In genomic region chr9:41479854-41480749, GRCm38 (mm10) we compare ENCODE assay signal across 14 mouse cellular contexts.
DNase-seq lines count a peak whose midpoint lies in the region; ATAC-seq and TF ChIP-seq lines count a peak whose summit lies in the region.
"Had no signal": no experiment of that assay in that cellular context is flagged by ENCODE, and none has a peak within 500 bp of the region (broad histone marks: within the 10 kb centered on the region; RNA-seq: fewer than 3 reads in every experiment).

No protein-coding gene starts in this region.

- peak; percentile 38 to 63 for DNase-seq in heart, adult 2 months
- peak; percentile 67 for DNase-seq in urinary bladder, postnatal 14 days (ENCODE audit: low spot score)
- no peak for DNase-seq in urinary bladder, postnatal 10 days (ENCODE audit: low spot score)
- DNase-seq in fibroblast of lung, adult 2 months (ENCODE audit: low read depth), result peak; percentile 97
- peak; percentile 23 for DNase-seq in stomach, postnatal 0 days (ENCODE audit: low spot score)
- DNase-seq in thymus, postnatal 4 days, result no peak
- no peak for DNase-seq in layer of hippocampus, adult 18-20 months (ENCODE audit: low spot score in 2 of 2)
- DNase-seq: cerebellum, adult 9-11 months had no signal

- 0 out of 2 replicates have a peak, but pooled peaks have one; percentile 8 for TF ChIP-seq EP300 in heart, adult 2 months (IDR thresholded peaks at IDR 0.05; ENCODE audit: insufficient read depth, low read depth, low read length)
- no peak for TF ChIP-seq EP300 in stomach, postnatal 0 days (optimal IDR thresholded peaks at IDR 0.05)

- H3K9ac ChIP-seq in heart, adult 2 months (ENCODE audit: low read depth, low read length), result no peak overlapping the region
- no peak overlapping the region for H3K9ac ChIP-seq in heart, embryonic 11.5 days (ENCODE audit: low read depth, low read length)
- no peak overlapping the region for H3K9ac ChIP-seq in stomach, postnatal 0 days (ENCODE audit: low read length)
- H3K9ac ChIP-seq: hindbrain, embryonic 14.5 days; neural tube, embryonic 13.5 days; stomach, embryonic 15.5 days had no signal

- no peaks in the 10 kb centered on the region for H3K9me3 ChIP-seq in heart, embryonic 11.5 days (replicated peaks; ENCODE audit: control insufficient read depth, low read length)
- H3K9me3 ChIP-seq in stomach, postnatal 0 days (ENCODE audit: control insufficient read depth, low read length), result no peaks in the 10 kb centered on the region
- H3K9me3 ChIP-seq: megakaryocyte, embryonic 14.5 days; neural tube, embryonic 13.5 days; stomach, embryonic 15.5 days had no signal

- no peak overlapping the region for H3K4me2 ChIP-seq in heart, embryonic 11.5 days
- no peak overlapping the region for H3K4me2 ChIP-seq in stomach, postnatal 0 days (replicated peaks; ENCODE audit: low read depth)
- H3K4me2 ChIP-seq: hindbrain, embryonic 14.5 days; neural tube, embryonic 13.5 days; stomach, embryonic 15.5 days had no signal

- H3K27ac ChIP-seq in heart, adult 2 months, result peak overlapping the region; percentile 26
- H3K27ac ChIP-seq in heart, embryonic 11.5 days (ENCODE audit: low read depth, low read length), result no peak overlapping the region
- no peak overlapping the region for H3K27ac ChIP-seq in stomach, postnatal 0 days (replicated peaks)
- H3K27ac ChIP-seq: hindbrain, embryonic 14.5 days; layer of hippocampus, adult 2 months; neural tube, embryonic 13.5 days; stomach, embryonic 15.5 days had no signal

- intact Hi-C loops in heart, adult 2 months (cut with DNase I), result no loop called here

- H3K27me3 ChIP-seq in heart, adult 2 months (ENCODE audit: control insufficient read depth, insufficient read depth, low read length), result no peaks in the 10 kb centered on the region
- no peaks in the 10 kb centered on the region for H3K27me3 ChIP-seq in heart, embryonic 11.5 days (ENCODE audit: control insufficient read depth, insufficient read depth, low read length)
- H3K27me3 ChIP-seq in stomach, postnatal 0 days (ENCODE audit: control insufficient read depth, insufficient read depth, low read length), result no peaks in the 10 kb centered on the region
- H3K27me3 ChIP-seq: neural tube, embryonic 13.5 days; stomach, embryonic 15.5 days had no signal

- ATAC-seq in heart, embryonic 11.5 days (replicated peaks; ENCODE audit: insufficient number of reproducible peaks, low FRiP score, low TSS enrichment), result no peak
- peak; percentile 47; the same call in 1 of the 2 replicates for ATAC-seq in stomach, postnatal 0 days (ENCODE audit: low FRiP score, low TSS enrichment)

- peaks cover 6% of the 10 kb centered on the region; the same call in 1 of the 2 replicates for H3K36me3 ChIP-seq in heart, adult 2 months (ENCODE audit: control insufficient read depth, insufficient read depth, low read length)
- no peaks in the 10 kb centered on the region for H3K36me3 ChIP-seq in heart, embryonic 11.5 days (ENCODE audit: control insufficient read depth, insufficient read depth, low read length)
- H3K36me3 ChIP-seq in stomach, postnatal 0 days (ENCODE audit: control insufficient read depth, insufficient read depth, low read length), result no peaks in the 10 kb centered on the region
- H3K36me3 ChIP-seq: stomach, embryonic 15.5 days had no signal

- peaks cover 7% of the 10 kb centered on the region for H3K4me1 ChIP-seq in heart, adult 2 months (ENCODE audit: control insufficient read depth, insufficient read depth, low read length)
- H3K4me1 ChIP-seq in heart, embryonic 11.5 days (ENCODE audit: control insufficient read depth, insufficient read depth, low read length), result no peaks in the 10 kb centered on the region
- H3K4me1 ChIP-seq in stomach, postnatal 0 days (replicated peaks; ENCODE audit: control insufficient read depth, insufficient read depth), result 0 out of 2 replicates have a peak, but pooled peaks cover under 1% of the 10 kb centered on the region
- H3K4me1 ChIP-seq: megakaryocyte, embryonic 14.5 days; stomach, embryonic 15.5 days had no signal

- no peak for TF ChIP-seq CTCF in heart, adult 2 months (IDR thresholded peaks at IDR 0.05)
- no peak for TF ChIP-seq CTCF in stomach, postnatal 0 days (IDR thresholded peaks at IDR 0.05; ENCODE audit: low read depth)

- no peak for TF ChIP-seq POLR2A in heart, adult 2 months (IDR thresholded peaks at IDR 0.05; ENCODE audit: insufficient read depth, low read depth, low read length)

- 64% methylated on average over 13 of the region's 13 CpGs for WGBS in heart, adult 2 months
- WGBS in heart, embryonic 11.5 days (ENCODE audit: insufficient replicate concordance), result 81% methylated on average over 13 of the region's 13 CpGs
- WGBS in stomach, postnatal 0 days, result 64% methylated on average over 13 of the region's 13 CpGs

- H3K79me2 ChIP-seq in heart, adult 2 months (replicated peaks; ENCODE audit: control insufficient read depth, insufficient read depth, low read length), result no peaks in the 10 kb centered on the region; the same call in 1 of the 2 replicates

- no peak overlapping the region for H3K4me3 ChIP-seq in heart, adult 2 months
- H3K4me3 ChIP-seq in heart, embryonic 11.5 days (ENCODE audit: low read depth, low read length), result no peak overlapping the region
- no peak overlapping the region for H3K4me3 ChIP-seq in stomach, postnatal 0 days (ENCODE audit: low read depth, low read length)
- H3K4me3 ChIP-seq: layer of hippocampus, adult 2 months; megakaryocyte, embryonic 14.5 days; neural tube, embryonic 13.5 days; stomach, embryonic 15.5 days had no signal

Comparison
In these comparisons a context has a peak if more than half of its experiments do, and no peak if none do; other contexts are left out.
1. DNase-seq: peak in heart, adult 2 months (2 of 2), urinary bladder, postnatal 14 days (single experiment), fibroblast of lung, adult 2 months (single experiment) and stomach, postnatal 0 days (single experiment); none in urinary bladder, postnatal 10 days (single experiment), thymus, postnatal 4 days (single experiment) and layer of hippocampus, adult 18-20 months (0 of 2).